Mouse (Mus musculus): ENCODE results near the gene Trp53i11. TPM values are rescaled to one million over a fixed set of nuclear protein-coding genes. Genes with fewer than 3 reads are reported as not detected.

Gene Trp53i11
- total and polyA plus RNA-seq, 3 experiments: not detected

- no peak overlapping the region for H3K27ac ChIP-seq (ENCODE audit: control insufficient read depth, low read depth, low read length)
- peaks cover 0 to 5% of the 10 kb centered on the region in 2 experiments; a peak in 1 of 4 replicates for H3K4me1 ChIP-seq (ENCODE audit: control insufficient read depth in 1 of 2, insufficient read depth in 2 of 2, low read length in 2 of 2)
- H3K27me3 ChIP-seq (ENCODE audit: control insufficient read depth in 1 of 2, insufficient read depth in 2 of 2, low read length in 2 of 2): peaks cover 2 to 9% of the 10 kb centered on the region in 2 experiments
These were observed 4.8 kb downstream of the Trp53i11 start for GRCm38 (mm10) chr2:93192182-93192560.

GRCm38 (mm10) chr2:93192671-93193080 is 5.3 kb downstream of the Trp53i11 start:
- H3K36me3 ChIP-seq (ENCODE audit: control insufficient read depth in 1 of 2, insufficient read depth in 2 of 2, low read length in 2 of 2): no peaks in the 10 kb centered on the region
- peak; percentile 16 for DNase-seq (ENCODE audit: low read depth, low spot score)
- H3K27ac ChIP-seq (ENCODE audit: control insufficient read depth, low read depth, low read length): no peak overlapping the region

More at GRCm38 (mm10) chr2:93192182-93192560, 4.8 kb downstream of the Trp53i11 start:
- H3K36me3 ChIP-seq (ENCODE audit: control insufficient read depth in 1 of 2, insufficient read depth in 2 of 2, low read length in 2 of 2): no peaks in the 10 kb centered on the region
- no peak overlapping the region for H3K9ac ChIP-seq (ENCODE audit: control insufficient read depth, low read depth, low read length, poor library complexity, severe bottlenecking)
- H3K4me3 ChIP-seq (ENCODE audit: control insufficient read depth in 1 of 2, insufficient read depth in 1 of 2, low read depth in 2 of 2, low read length in 2 of 2): no peak overlapping the region
- H3K79me2 ChIP-seq (ENCODE audit: control insufficient read depth, insufficient read depth, low read length, poor library complexity): no peaks in the 10 kb centered on the region
- DNase-seq (ENCODE audit: low read depth, low spot score): no peak
- no peak for TF ChIP-seq POLR2AphosphoS5 (IDR thresholded peaks at IDR 0.05; ENCODE audit: borderline replicate concordance, low read depth, low read length)
- TF ChIP-seq EP300 (IDR thresholded peaks at IDR 0.05; ENCODE audit: low read depth in 1 of 2, low read length in 2 of 2): no peak
- no peak for TF ChIP-seq RCOR1 (IDR thresholded peaks at IDR 0.05; ENCODE audit: low read depth, low read length)
- no peak for TF ChIP-seq JUND (IDR thresholded peaks at IDR 0.05; ENCODE audit: low read depth, low read length)
- TF ChIP-seq CHD2 (IDR thresholded peaks at IDR 0.05; ENCODE audit: low read length): no peak
- no peak for TF ChIP-seq SMC3 (IDR thresholded peaks at IDR 0.05; ENCODE audit: low read depth, low read length)
- no peak for TF ChIP-seq GABPA (IDR thresholded peaks at IDR 0.05; ENCODE audit: low read depth, low read length)
- TF ChIP-seq MAFK (IDR thresholded peaks at IDR 0.05; ENCODE audit: borderline replicate concordance, low read depth, low read length): no peak
- TF ChIP-seq USF2 (IDR thresholded peaks at IDR 0.05; ENCODE audit: borderline replicate concordance in 1 of 2, insufficient read depth in 1 of 2, low read depth in 1 of 2, low read length in 2 of 2): no peak
- no peak for TF ChIP-seq KAT2A (conservative IDR thresholded peaks at IDR 0.05; ENCODE audit: low read depth, low read length)
- TF ChIP-seq TCF12 (IDR thresholded peaks at IDR 0.05; ENCODE audit: low read depth, low read length): no peak
- TF ChIP-seq POLR2A (IDR thresholded peaks at IDR 0.05; ENCODE audit: control insufficient read depth in 1 of 2, insufficient read depth in 1 of 2, low read depth in 1 of 2, low read length in 2 of 2, poor library complexity in 1 of 2): no peak
- TF ChIP-seq E2F4 (IDR thresholded peaks at IDR 0.05; ENCODE audit: borderline replicate concordance, low read depth, low read length): no peak
- no peak for TF ChIP-seq GATA1 (IDR thresholded peaks at IDR 0.05; ENCODE audit: low read depth, low read length)
- no peak for TF ChIP-seq MYB (IDR thresholded peaks at IDR 0.05; ENCODE audit: low read depth, low read length)
- TF ChIP-seq RAD21 (IDR thresholded peaks at IDR 0.05; ENCODE audit: low read depth, low read length): no peak
- TF ChIP-seq ZKSCAN1 (IDR thresholded peaks at IDR 0.05; ENCODE audit: low read depth, low read length): no peak
- TF ChIP-seq ELF1 (IDR thresholded peaks at IDR 0.05; ENCODE audit: low read depth, low read length): no peak
- no peaks in the 10 kb centered on the region for H3K9me3 ChIP-seq (replicated peaks; ENCODE audit: insufficient read depth, low read length)

More at GRCm38 (mm10) chr2:93192671-93193080, 5.3 kb downstream of the Trp53i11 start:
- Histone ChIP-seq H3K4me3 (ENCODE audit: control insufficient read depth in 1 of 2, insufficient read depth in 1 of 2, low read depth in 2 of 2, low read length in 2 of 2) (no peak overlapping the region), H3K4me1 (ENCODE audit: control insufficient read depth in 1 of 2, insufficient read depth in 2 of 2, low read length in 2 of 2) (peaks cover 0 to 5% of the 10 kb centered on the region in 2 experiments; a peak in 1 of 4 replicates), H3K9me3 (replicated peaks; ENCODE audit: insufficient read depth, low read length) (no peaks in the 10 kb centered on the region), H3K9ac (ENCODE audit: control insufficient read depth, low read depth, low read length, poor library complexity, severe bottlenecking) (no peak overlapping the region), H3K79me2 (ENCODE audit: control insufficient read depth, insufficient read depth, low read length, poor library complexity) (no peaks in the 10 kb centered on the region), H3K27me3 (ENCODE audit: control insufficient read depth in 1 of 2, insufficient read depth in 2 of 2, low read length in 2 of 2) (peaks cover 2 to 9% of the 10 kb centered on the region in 2 experiments)
- TF ChIP-seq POLR2A (IDR thresholded peaks at IDR 0.05; ENCODE audit: control insufficient read depth in 1 of 2, insufficient read depth in 1 of 2, low read depth in 1 of 2, low read length in 2 of 2, poor library complexity in 1 of 2) (no peak), MEF2A (IDR thresholded peaks at IDR 0.05; ENCODE audit: extremely low read depth, insufficient replicate concordance, low read depth, low read length, poor library complexity, severe bottlenecking) (no peak), MXI1 (IDR thresholded peaks at IDR 0.05; ENCODE audit: low read depth, low read length) (no peak), SMC3 (IDR thresholded peaks at IDR 0.05; ENCODE audit: low read depth, low read length) (no peak), TCF12 (IDR thresholded peaks at IDR 0.05; ENCODE audit: low read depth, low read length) (no peak), GATA1 (IDR thresholded peaks at IDR 0.05; ENCODE audit: low read depth, low read length) (no peak), POLR2AphosphoS5 (IDR thresholded peaks at IDR 0.05; ENCODE audit: borderline replicate concordance, low read depth, low read length) (no peak), RCOR1 (IDR thresholded peaks at IDR 0.05; ENCODE audit: low read depth, low read length) (no peak)
